In genomic region chrX:152146691-152147090, GRCm38 (mm10) we compare ENCODE assay signal across 11 mouse cellular contexts. TPM values are rescaled to one million over a fixed set of nuclear protein-coding genes. Genes with fewer than 3 reads are reported as not detected.
DNase-seq lines count a peak whose midpoint lies in the region; ATAC-seq and TF ChIP-seq lines count a peak whose summit lies in the region.
"Had no signal": no experiment of that assay in that cellular context is flagged by ENCODE, and none has a peak within 500 bp of the region (broad histone marks: within the 10 kb centered on the region; RNA-seq: fewer than 3 reads in every experiment).

No protein-coding gene starts in this region.

- H3K4me1 ChIP-seq in limb, embryonic 13.5 days = peaks cover 10% of the 10 kb centered on the region; the same call in 1 of the 2 replicates
- H3K4me1 ChIP-seq in limb, embryonic 10.5 days = no peaks in the 10 kb centered on the region

- TF ChIP-seq POLR2A in myocyte (IDR thresholded peaks at IDR 0.05; ENCODE audit: insufficient read length, low read depth) = no peak

- no peak for DNase-seq in gastrocnemius, adult 2 months
- no peak for DNase-seq in gastrocnemius, postnatal 14 days
- no peak for DNase-seq in limb, embryonic 10.5 days (ENCODE audit: low spot score)
- peak; percentile 47 to 51 for DNase-seq in cerebellum, postnatal 36 days
- DNase-seq in adrenal gland, adult 2 months = no peak
- DNase-seq in frontal cortex, postnatal 36 days (ENCODE audit: low spot score in 2 of 2) = no peak

- no peaks in the 10 kb centered on the region for H3K36me3 ChIP-seq in limb, embryonic 13.5 days
- no peaks in the 10 kb centered on the region for H3K36me3 ChIP-seq in limb, embryonic 10.5 days
- no peaks in the 10 kb centered on the region for H3K36me3 ChIP-seq in myocyte (ENCODE audit: control insufficient read depth, insufficient read depth)
- H3K36me3 ChIP-seq: embryonic facial prominence, embryonic 15.5 days; neural tube, embryonic 12.5 days had no signal

- intact Hi-C loops in gastrocnemius, adult 2 months (cut with DNase I) = loop anchor here (2.0 to 10.0 kb wide), 3 partner anchors 14 to 199 kb away; partner anchors contain the start of genes Ribc1 and Smc1a
- intact Hi-C loops in gastrocnemius, postnatal 14 days (cut with DNase I; ENCODE audit: low total_unique reads) = no loop called here

- H3K9me3 ChIP-seq in limb, embryonic 13.5 days = no peaks in the 10 kb centered on the region
- H3K9me3 ChIP-seq in limb, embryonic 10.5 days (replicated peaks) = no peaks in the 10 kb centered on the region
- H3K9me3 ChIP-seq: embryonic facial prominence, embryonic 15.5 days; neural tube, embryonic 12.5 days had no signal

- no peak overlapping the region for H3ac ChIP-seq in myocyte (ENCODE audit: control insufficient read depth, insufficient read length)

- no peak overlapping the region for H3K9ac ChIP-seq in limb, embryonic 13.5 days
- H3K9ac ChIP-seq: embryonic facial prominence, embryonic 15.5 days; lung, embryonic 14.5 days; neural tube, embryonic 12.5 days had no signal

- H3K4me2 ChIP-seq in limb, embryonic 13.5 days (replicated peaks) = peak overlapping the region; percentile 83
- peak overlapping the region; percentile 30 for H3K4me2 ChIP-seq in myocyte (ENCODE audit: low read depth)
- H3K4me2 ChIP-seq: lung, embryonic 14.5 days had no signal

- no peak for ATAC-seq in limb, embryonic 13.5 days (ENCODE audit: low FRiP score, low read depth)

- H3K4me3 ChIP-seq in gastrocnemius, adult 2 months = peak overlapping the region; percentile 82
- H3K4me3 ChIP-seq in limb, embryonic 13.5 days = no peak overlapping the region
- no peak overlapping the region for H3K4me3 ChIP-seq in limb, embryonic 10.5 days
- H3K4me3 ChIP-seq in myocyte = no peak overlapping the region
- H3K4me3 ChIP-seq: embryonic facial prominence, embryonic 15.5 days; neural tube, embryonic 12.5 days had no signal

- WGBS in limb, embryonic 13.5 days = 76% methylated on average over 2 of the region's 2 CpGs
- 88% methylated on average over 2 of the region's 2 CpGs for WGBS in limb, embryonic 10.5 days

- no peak overlapping the region for H3K27ac ChIP-seq in gastrocnemius, adult 2 months
- H3K27ac ChIP-seq in limb, embryonic 13.5 days = no peak overlapping the region
- H3K27ac ChIP-seq in limb, embryonic 10.5 days = no peak overlapping the region
- H3K27ac ChIP-seq: embryonic facial prominence, embryonic 15.5 days; neural tube, embryonic 12.5 days had no signal

- H3K27me3 ChIP-seq in limb, embryonic 13.5 days = peaks cover 84% of the 10 kb centered on the region
- H3K27me3 ChIP-seq in limb, embryonic 10.5 days (ENCODE audit: low read depth, poor library complexity, severe bottlenecking) = peaks cover 100% of the 10 kb centered on the region
- no peaks in the 10 kb centered on the region for H3K27me3 ChIP-seq in myocyte (ENCODE audit: control insufficient read depth, insufficient read depth, insufficient read length)

- no peaks in the 10 kb centered on the region for H3K79me2 ChIP-seq in myocyte (ENCODE audit: control insufficient read depth, insufficient read depth)

- TF ChIP-seq CTCF in gastrocnemius, adult 2 months (IDR thresholded peaks at IDR 0.05) = no peak

TF ChIP-seq in myocyte, 11 proteins besides CTCF, POLR2A, EP300 and RAD21:
- TF ChIP-seq POLR2AphosphoS2 (IDR thresholded peaks at IDR 0.05; ENCODE audit: insufficient read length, low read depth) = no peak
- TF ChIP-seq MAX (IDR thresholded peaks at IDR 0.05; ENCODE audit: low read depth) = no peak
- TF ChIP-seq USF1 (IDR thresholded peaks at IDR 0.05; ENCODE audit: low read depth) = no peak
- TF ChIP-seq MYOD1 (IDR thresholded peaks at IDR 0.05; ENCODE audit: control insufficient read depth in 1 of 3, insufficient read length in 2 of 3, low read depth in 2 of 3) = no peak
- no peak for TF ChIP-seq TCF3 (IDR thresholded peaks at IDR 0.05; ENCODE audit: insufficient read length, low read depth)
- no peak for TF ChIP-seq TCF12 (IDR thresholded peaks at IDR 0.05; ENCODE audit: insufficient read depth, poor library complexity, severe bottlenecking)
- TF ChIP-seq E2F4 (IDR thresholded peaks at IDR 0.05; ENCODE audit: insufficient read depth) = no peak
- TF ChIP-seq REST (IDR thresholded peaks at IDR 0.05; ENCODE audit: insufficient read depth, insufficient read length) = no peak
- no peak for TF ChIP-seq SRF (IDR thresholded peaks at IDR 0.05; ENCODE audit: control insufficient read depth, insufficient read length, low read depth)
- no peak for TF ChIP-seq MYOG (IDR thresholded peaks at IDR 0.05; ENCODE audit: control insufficient read depth in 1 of 3, insufficient read depth in 1 of 3, insufficient read length in 2 of 3, low read depth in 2 of 3)
- TF ChIP-seq CEBPB (IDR thresholded peaks at IDR 0.05; ENCODE audit: insufficient read depth, poor library complexity, severe bottlenecking) = no peak

RNA-seq across cellular contexts. Expression of gene Iqsec2, which starts 2.6 kb away (rescaled TPM):
- total RNA-seq in gastrocnemius, adult 2 months (2021) = 10 to 100 TPM; 12.5 to 33.5 TPM
- 10 to 100 TPM; 15.7 to 18.3 TPM for total RNA-seq in gastrocnemius, postnatal 14 days (2021)
- polyA plus RNA-seq in limb, embryonic 13.5 days (2015; fragmentation: Nextera tagmentation; extraction: Ambion mirVana) = 2.7 and 2.8 TPM in 2 replicates
- polyA plus RNA-seq in limb, embryonic 10.5 days (2016; fragmentation: Nextera tagmentation; extraction: Ambion mirVana) = 0.49 and 1.2 TPM in 2 replicates
- polyA plus RNA-seq in myocyte (2012; fragmentation: generic; extraction: Trizol) = 11.2 TPM
- 10 to 100 TPM; 30.4 to 36.2 TPM for total RNA-seq in adrenal gland, adult 2 months (2021)
- 30.1 and 36.7 TPM in 2 replicates for polyA plus RNA-seq in adrenal gland, adult 2 months (2012; rRNA removed)

Comparison
In these comparisons a context has a peak if more than half of its experiments do, and no peak if none do; other contexts are left out.
1. DNase-seq: peak in cerebellum, postnatal 36 days (2 of 2); none in gastrocnemius, adult 2 months (single experiment), gastrocnemius, postnatal 14 days (single experiment), limb, embryonic 10.5 days (single experiment), adrenal gland, adult 2 months (single experiment) and frontal cortex, postnatal 36 days (0 of 2).